Mouse (Mus musculus): ENCODE results near the gene Asb18.

DNA sequence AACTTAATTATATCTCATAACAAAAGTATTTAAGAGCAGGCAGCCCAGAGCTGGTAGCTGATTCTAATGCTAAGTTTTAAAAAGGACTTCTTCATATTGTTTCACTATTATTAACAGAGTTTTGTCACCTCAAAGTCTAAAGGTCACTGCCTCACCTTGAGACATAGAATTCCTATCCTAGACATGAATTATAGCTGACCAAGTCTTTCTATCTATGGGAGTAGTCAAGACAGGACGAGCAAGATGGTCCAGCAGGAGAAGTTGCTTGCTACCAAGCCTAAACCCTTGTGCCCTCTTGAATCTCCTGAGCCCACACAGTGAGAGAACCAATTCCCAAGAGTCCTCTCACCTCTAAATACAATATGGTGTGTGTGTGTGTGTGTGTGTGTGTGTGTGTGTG, 111.8 kb downstream of the Asb18 start:
- TF ChIP-seq ETS1 (IDR thresholded peaks at IDR 0.05; ENCODE audit: low read depth, low read length): no peak
- no peak for TF ChIP-seq CTCF (IDR thresholded peaks at IDR 0.05 in 2 of 3, conservative IDR thresholded peaks at IDR 0.05 in 1 of 3; ENCODE audit: control insufficient read depth in 1 of 3, insufficient read depth in 1 of 3, low read depth in 2 of 3, low read length in 3 of 3, poor library complexity in 1 of 3, severe bottlenecking in 1 of 3)
- no peak for TF ChIP-seq POLR2A (IDR thresholded peaks at IDR 0.05; ENCODE audit: control insufficient read depth in 1 of 2, insufficient read depth in 1 of 2, low read depth in 1 of 2, low read length in 2 of 2, poor library complexity in 1 of 2)
- no peak for TF ChIP-seq TBP (IDR thresholded peaks at IDR 0.05; ENCODE audit: low read depth, low read length)
- no peak for TF ChIP-seq MAX (IDR thresholded peaks at IDR 0.05; ENCODE audit: low read length)
- TF ChIP-seq USF1 (IDR thresholded peaks at IDR 0.05; ENCODE audit: low read depth, low read length): no peak
- no peak for TF ChIP-seq KAT2A (conservative IDR thresholded peaks at IDR 0.05; ENCODE audit: low read depth, low read length)
- no peak for TF ChIP-seq POLR2AphosphoS2 (IDR thresholded peaks at IDR 0.05; ENCODE audit: low read length)
